Mouse (Mus musculus) cerebellum, adult 2 months (tissue): ENCODE results near the gene Fam189a2. TPM values are rescaled to one million over a fixed set of nuclear protein-coding genes. Genes with fewer than 3 reads are reported as not detected.

Experiments
- DNase-seq, 2 experiments: peaks; one replicate each; pipeline ENCODE4 v3.0.0; 2021
- H3K27ac ChIP-seq: fragments of 200-500 bp; 2 replicates; pipeline ENCODE4 v1.5.1; 2012; ENCODE audit warnings: low read length, control low read depth, inconsistent platforms; ENCODE audit not compliant: insufficient read depth
- H3K27me3 ChIP-seq: fragments of 200-500 bp; 2 replicates; pipeline ENCODE4 v1.6.1; 2012; ENCODE audit warnings: inconsistent platforms, mild to moderate bottlenecking, low read length, moderate library complexity; ENCODE audit not compliant: control insufficient read depth, insufficient read depth
- H3K4me1 ChIP-seq: fragments of 200-500 bp; 2 replicates; pipeline ENCODE4 v1.6.1; 2011; ENCODE audit warnings: low read length; ENCODE audit not compliant: control insufficient read depth, insufficient read depth
- H3K4me3 ChIP-seq: fragments of 200-500 bp; replicated peaks from 2 replicates; pipeline ENCODE3; 2011; ENCODE audit warnings: mild to moderate bottlenecking, low read depth, low read length, control low read depth; ENCODE audit not compliant: insufficient read depth
- CTCF ChIP-seq: fragments of 200-500 bp; IDR thresholded peaks from 2 replicates; pipeline ENCODE4 v1.5.1; 2011; ENCODE audit warnings: low read depth, mild to moderate bottlenecking, control low read depth, low read length, moderate library complexity, borderline replicate concordance; ENCODE audit not compliant: insufficient read depth
- POLR2A ChIP-seq: fragments of 200-500 bp; IDR thresholded peaks from 2 replicates; pipeline ENCODE4 v1.6.1; 2011; ENCODE audit warnings: low read length, control low read depth, borderline replicate concordance; ENCODE audit not compliant: insufficient read depth
- WGBS: fragments of 180-500 bp; shearing (Covaris S2); methylation state at CpG from one replicate; pipeline ENCODE4 v1.1.7; 2018; 5-methylcytosine and 5-hydroxymethylcytosine counted together
- polyA plus RNA-seq: library from polyadenylated mRNA; depleted of rRNA; stranded (reverse); fragments of >200 nt; gene quantifications from 2 replicates; pipeline ENCODE4 v1.2.3, GENCODE M21; 2012

Fam189a2 gene
- polyA plus RNA-seq, 1 experiment: 18.8 TPM

DNA sequence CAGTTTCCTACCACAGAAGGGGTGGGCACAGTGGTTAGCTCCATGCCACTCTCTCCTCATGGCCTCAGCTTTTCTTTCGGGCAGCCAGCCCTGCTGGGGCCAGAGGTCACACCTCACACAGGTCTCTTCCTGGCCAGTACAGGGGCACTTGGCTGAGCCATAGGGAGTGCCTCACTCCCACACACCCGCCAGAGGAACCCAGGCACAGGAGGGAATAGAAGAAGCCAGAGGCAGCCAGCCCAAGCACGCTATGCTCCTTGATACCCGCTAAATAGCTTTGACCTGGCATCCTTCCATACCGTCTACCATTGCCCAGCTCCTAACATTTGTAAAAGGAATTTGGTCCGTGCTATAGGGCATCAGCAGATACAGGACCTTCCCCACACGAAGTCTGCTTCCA lies 70.9 kb downstream of the Fam189a2 start:
- H3K27ac ChIP-seq: no peak overlapping the region
- DNase-seq: peak in 1 of 2 experiments; percentile 32
- 48% methylated on average over 7 of the region's 7 CpGs for WGBS
- no peak for TF ChIP-seq POLR2A
- H3K27me3 ChIP-seq: no peaks in the 10 kb centered on the region
- no peak overlapping the region for H3K4me3 ChIP-seq
- peaks cover 20% of the 10 kb centered on the region for H3K4me1 ChIP-seq

DNA sequence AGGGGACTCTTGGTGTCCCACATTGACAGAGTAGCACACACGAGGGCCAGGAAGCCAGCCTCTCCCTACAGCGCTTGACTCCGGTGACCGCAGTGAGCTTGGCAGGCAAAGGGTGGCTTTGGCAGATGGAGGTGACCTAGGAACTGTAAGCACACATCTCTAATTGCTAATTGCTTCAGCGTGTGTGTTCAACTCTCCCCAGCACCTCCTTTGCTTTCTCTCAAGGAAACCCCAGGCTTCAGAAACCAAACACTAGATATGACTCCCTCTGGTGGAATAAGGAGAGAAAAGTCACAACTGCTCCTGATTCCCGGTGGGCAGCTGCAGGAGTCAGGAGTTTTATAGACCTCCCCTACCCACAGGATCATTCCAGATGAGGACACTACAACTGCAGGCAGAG lies 71.9 kb downstream of the Fam189a2 start:
- TF ChIP-seq POLR2A (no peak), CTCF (peak; percentile 44; the same call in 1 of the 2 replicates)
- peaks cover 20% of the 10 kb centered on the region for H3K4me1 ChIP-seq
- WGBS: 2% methylated on average over 6 of the region's 6 CpGs
- peak in 1 of 2 experiments; percentile 46 for DNase-seq
- no peaks in the 10 kb centered on the region for H3K27me3 ChIP-seq
- H3K4me3 ChIP-seq: no peak overlapping the region
- no peak overlapping the region for H3K27ac ChIP-seq

DNA sequence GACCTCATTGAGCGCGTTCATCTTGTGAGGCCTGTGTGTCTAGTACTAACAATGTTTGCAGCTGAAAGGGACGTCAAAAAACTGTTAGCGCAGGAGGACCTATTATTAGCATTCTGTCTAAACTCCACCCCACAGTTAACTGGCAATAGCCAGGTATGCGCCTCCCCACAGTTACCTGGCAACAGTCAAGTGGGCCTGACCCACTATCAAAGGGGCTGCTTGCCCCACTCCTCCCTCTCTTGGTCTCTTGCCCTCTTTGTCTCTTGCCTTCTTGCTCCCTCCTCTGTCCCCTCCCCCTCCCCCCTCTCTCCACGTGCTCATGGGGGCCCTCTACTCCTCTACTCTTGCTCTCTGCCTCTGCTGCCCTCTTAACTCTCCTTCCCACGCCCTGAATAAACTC lies 73.3 kb downstream of the Fam189a2 start:
- Histone ChIP-seq H3K4me1 (peaks cover 20% of the 10 kb centered on the region), H3K4me3 (no peak overlapping the region), H3K27me3 (no peaks in the 10 kb centered on the region), H3K27ac (no peak overlapping the region)
- 75% methylated on average over 7 of the region's 7 CpGs for WGBS
- TF ChIP-seq POLR2A: no peak
- DNase-seq: no peak

DNA sequence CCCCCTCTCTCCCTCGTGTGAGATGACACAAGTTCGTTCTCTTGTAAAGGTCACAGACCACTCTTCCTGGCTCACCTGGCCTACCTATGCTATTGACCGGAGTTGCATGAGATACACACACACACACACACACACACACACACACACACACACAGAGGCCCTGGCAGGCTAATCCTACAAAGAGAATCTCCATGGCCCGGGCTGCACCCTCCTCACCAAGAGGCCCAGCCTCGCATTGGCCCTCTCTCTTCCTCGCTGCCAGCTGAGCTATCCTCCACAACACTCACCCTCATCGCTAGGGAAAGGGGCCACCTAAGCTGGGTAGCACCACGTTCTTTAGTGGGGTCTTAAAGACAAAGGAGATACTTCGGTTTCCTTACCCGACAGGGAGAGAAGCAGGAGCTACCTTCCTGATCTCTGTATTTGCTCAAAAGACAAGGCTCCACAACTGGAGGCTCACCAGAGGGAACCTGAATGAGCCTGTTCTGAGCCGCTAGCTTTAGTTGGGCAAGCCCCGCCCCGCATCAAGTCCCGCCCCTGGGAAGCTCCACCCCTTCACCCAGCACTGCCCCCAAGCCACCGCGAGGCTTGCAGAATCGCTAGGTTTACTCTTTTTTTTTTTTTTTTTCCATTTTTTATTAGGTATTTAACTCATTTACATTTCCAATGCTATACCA lies 74.4 kb downstream of the Fam189a2 start:
- Histone ChIP-seq H3K27ac (no peak overlapping the region), H3K4me3 (no peak overlapping the region), H3K27me3 (no peaks in the 10 kb centered on the region), H3K4me1 (peaks cover 20% of the 10 kb centered on the region)
- no peak for TF ChIP-seq POLR2A
- TF ChIP-seq CTCF: no peak
- no peak for DNase-seq
- whole genome bisulfite sequencing: 84% methylated on average over 17 of the region's 17 CpGs

DNA sequence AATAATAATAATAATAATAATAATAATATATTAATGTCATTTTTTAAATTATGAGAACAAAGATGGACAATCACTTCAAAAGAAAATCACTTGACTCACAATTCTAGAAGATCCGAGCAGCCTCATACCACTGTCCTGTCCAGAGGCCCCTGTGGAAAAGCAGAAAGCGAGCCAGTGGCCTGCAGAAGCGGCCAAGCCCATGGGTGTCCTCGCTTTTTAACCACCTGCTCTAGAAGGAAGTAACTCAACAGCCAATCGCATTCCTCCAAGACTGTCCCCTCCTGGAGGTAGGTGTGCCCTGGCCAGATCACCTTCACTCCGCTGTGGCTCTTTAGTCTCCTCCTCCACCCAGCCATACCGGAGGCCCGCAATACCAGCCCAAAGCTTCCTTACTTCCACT lies 75.4 kb downstream of the Fam189a2 start:
- 95% methylated on average over 8 of the region's 8 CpGs for WGBS
- no peak overlapping the region for H3K4me3 ChIP-seq
- peaks cover 15% of the 10 kb centered on the region for H3K4me1 ChIP-seq
- H3K27me3 ChIP-seq: no peaks in the 10 kb centered on the region
- TF ChIP-seq POLR2A (no peak), CTCF (no peak)
- H3K27ac ChIP-seq: no peak overlapping the region
- no peak for DNase-seq

DNA sequence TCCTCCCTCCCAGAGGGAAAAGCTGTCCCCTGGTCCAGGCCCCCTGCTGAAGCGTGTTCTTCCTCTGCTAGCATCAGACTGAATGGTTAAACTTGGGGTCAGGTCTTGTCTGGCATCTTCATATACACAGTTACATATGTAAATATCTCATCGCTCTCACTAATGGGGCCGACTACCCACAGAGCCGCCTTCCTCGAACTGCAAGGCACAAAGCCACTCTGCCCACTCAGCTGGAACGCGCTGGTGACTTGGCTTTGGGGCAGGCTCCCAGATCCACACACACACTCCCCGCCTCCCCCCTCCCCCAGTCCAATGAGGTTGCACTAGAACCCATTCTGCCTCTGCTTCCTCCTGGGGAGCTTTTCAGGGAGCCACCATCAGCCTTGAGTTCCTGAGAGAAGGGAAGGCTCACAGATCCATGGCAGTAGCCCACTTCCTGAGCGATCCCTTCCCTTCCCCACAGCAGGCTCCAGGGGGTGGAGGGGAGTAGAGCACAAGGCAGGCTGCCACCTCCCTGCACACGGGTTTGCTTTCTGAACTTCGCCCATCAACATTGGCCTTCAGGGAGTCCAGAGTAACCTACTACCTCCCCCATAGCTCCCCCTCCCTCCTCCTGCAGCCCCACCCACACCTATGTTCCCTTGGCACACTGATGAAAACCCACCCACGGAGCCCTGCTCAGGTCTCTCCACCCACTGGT lies 82.4 kb downstream of the Fam189a2 start:
- Histone ChIP-seq H3K27me3 (no peaks in the 10 kb centered on the region), H3K27ac (no peak overlapping the region), H3K4me1 (peaks cover 13% of the 10 kb centered on the region), H3K4me3 (no peak overlapping the region)
- DNase-seq: no peak
- WGBS: 33% methylated on average over 12 of the region's 12 CpGs
- TF ChIP-seq POLR2A (no peak), CTCF (no peak)

DNA sequence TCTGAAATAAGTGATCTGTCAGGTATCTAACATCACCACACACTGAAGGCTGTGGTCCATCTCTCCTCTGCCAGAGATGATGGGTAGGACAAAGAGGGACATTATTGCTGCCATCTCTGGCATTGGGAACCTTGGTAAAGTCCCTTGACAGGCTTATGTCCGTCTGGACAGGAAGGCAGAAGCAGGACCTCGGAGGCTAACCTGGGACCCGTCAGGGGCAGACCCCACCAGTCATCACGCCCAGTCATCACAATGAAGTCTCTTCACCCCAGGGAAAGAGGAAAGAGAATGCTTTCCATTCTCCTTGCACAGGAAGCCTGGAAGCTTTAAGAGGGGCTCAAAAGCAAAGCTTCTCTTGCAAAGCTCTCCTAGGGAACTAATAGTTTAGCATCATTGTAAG lies 82.9 kb downstream of the Fam189a2 start:
- no peaks in the 10 kb centered on the region for H3K27me3 ChIP-seq
- 58% methylated on average over 4 of the region's 4 CpGs for WGBS
- no peak overlapping the region for H3K4me3 ChIP-seq
- no peak for DNase-seq
- TF ChIP-seq CTCF (no peak), POLR2A (no peak)
- H3K4me1 ChIP-seq: peaks cover 19% of the 10 kb centered on the region
- no peak overlapping the region for H3K27ac ChIP-seq

DNA sequence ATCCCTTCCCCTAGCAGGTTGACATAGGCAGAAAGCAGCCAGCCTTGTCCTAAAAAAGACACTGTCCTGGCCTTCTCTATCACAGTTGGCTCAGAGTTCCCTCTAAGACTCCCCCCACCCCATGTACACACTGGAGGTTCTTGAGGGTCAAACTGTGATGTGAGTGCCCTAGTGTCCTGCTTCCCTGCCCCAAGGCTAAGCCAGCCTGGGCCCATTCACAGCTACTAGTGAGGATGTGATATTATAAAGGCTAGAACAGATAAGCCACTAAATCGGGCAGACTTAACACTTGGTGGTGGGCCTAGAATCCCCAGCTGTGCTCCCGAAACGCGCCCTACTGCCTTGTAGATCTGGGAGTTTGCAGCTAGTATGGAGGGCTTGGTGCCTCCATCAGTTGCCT lies 84.1 kb downstream of the Fam189a2 start:
- WGBS: 77% methylated on average over 4 of the region's 4 CpGs
- H3K4me1 ChIP-seq: peaks cover 27% of the 10 kb centered on the region
- no peak for DNase-seq
- no peak overlapping the region for H3K4me3 ChIP-seq
- no peaks in the 10 kb centered on the region for H3K27me3 ChIP-seq
- H3K27ac ChIP-seq: no peak overlapping the region
- TF ChIP-seq POLR2A (no peak), CTCF (no peak)
